Mouse (Mus musculus) hindbrain, embryonic 13.5 days (tissue): ENCODE results near the gene Phlda1. TPM values are rescaled to one million over a fixed set of nuclear protein-coding genes. Genes with fewer than 3 reads are reported as not detected.
A peak's percentile ranks its signal among the peaks of the same experiment; 100 is the strongest.
"Not testable (repeated sequence)": the region's sequence is repeated elsewhere in the genome, so short reads cannot be mapped to it uniquely, and the experiment has no call there.

Experiments
- ATAC-seq: fragments of 200-750 bp; cut with Nextera tagmentation; 2 replicates; pipeline ENCODE4 v1.8.0; 2017; ENCODE audit warnings: moderate TSS enrichment; ENCODE audit not compliant: low FRiP score
- H3K27ac ChIP-seq: fragments of 300-500 bp; sonication (generic); 2 replicates; pipeline ENCODE4 v1.5.1; 2015; ENCODE audit warnings: inconsistent platforms, mild to moderate bottlenecking, moderate library complexity
- H3K27me3 ChIP-seq: fragments of 300-500 bp; sonication (generic); 2 replicates; pipeline ENCODE4 v1.6.1; 2015; ENCODE audit warnings: mild to moderate bottlenecking, inconsistent platforms
- H3K36me3 ChIP-seq: fragments of 300-500 bp; sonication (generic); 2 replicates; pipeline ENCODE4 v1.6.1; 2015; ENCODE audit warnings: mild to moderate bottlenecking, inconsistent platforms
- H3K4me1 ChIP-seq: fragments of 300-500 bp; sonication (generic); replicated peaks from 2 replicates; pipeline ENCODE4 v1.6.1; 2015; ENCODE audit warnings: inconsistent platforms
- H3K4me2 ChIP-seq: fragments of 300-500 bp; sonication (generic); 2 replicates; pipeline ENCODE4 v1.6.1; 2015; ENCODE audit warnings: inconsistent platforms, mild to moderate bottlenecking, moderate library complexity
- H3K4me3 ChIP-seq: fragments of 300-500 bp; sonication (generic); 2 replicates; pipeline ENCODE4 v1.5.1; 2015; ENCODE audit warnings: mild to moderate bottlenecking, inconsistent platforms
- H3K9ac ChIP-seq: fragments of 300-500 bp; sonication (generic); 2 replicates; pipeline ENCODE4 v1.6.1; 2015; ENCODE audit warnings: mild to moderate bottlenecking, inconsistent platforms
- H3K9me3 ChIP-seq: fragments of 300-500 bp; sonication (generic); 2 replicates; pipeline ENCODE4 v1.6.1; 2016; ENCODE audit warnings: inconsistent platforms
- WGBS: fragments of 180-500 bp; shearing (Covaris S2); methylation state at CpG from one replicate; pipeline ENCODE4 v1.1.7; 2015; 5-methylcytosine and 5-hydroxymethylcytosine counted together
- polyA plus RNA-seq: library from polyadenylated mRNA; unstranded; fragments of >200 nt; fragmentation: Nextera tagmentation; extraction: Ambion mirVana; gene quantifications from 2 replicates; pipeline ENCODE4 v1.2.1, GENCODE M21; 2015

Gene Phlda1
- polyA plus RNA-seq, 1 experiment from 2014 or later, result 70.9 TPM

GRCm38 (mm10) chr10:111476989-111477510, 29.0 kb upstream of the Phlda1 start:
- no peak for ATAC-seq
- H3K9me3 ChIP-seq, result no peaks in the 10 kb centered on the region
- H3K27ac ChIP-seq, result no peak overlapping the region
- 84% methylated on average over 6 of the region's 6 CpGs for WGBS
- no peak overlapping the region for H3K4me3 ChIP-seq
- peaks cover 10% of the 10 kb centered on the region for H3K36me3 ChIP-seq
- no peak overlapping the region for H3K9ac ChIP-seq
- H3K4me2 ChIP-seq, result no peak overlapping the region
- no peaks in the 10 kb centered on the region for H3K27me3 ChIP-seq
- peaks cover 53% of the 10 kb centered on the region for H3K4me1 ChIP-seq

GRCm38 (mm10) chr10:111479599-111479998, 26.5 kb upstream of the Phlda1 start:
- Histone ChIP-seq H3K36me3 (peaks cover 33% of the 10 kb centered on the region), H3K27me3 (no peaks in the 10 kb centered on the region), H3K27ac (no peak overlapping the region), H3K9ac (no peak overlapping the region), H3K9me3 (no peaks in the 10 kb centered on the region), H3K4me2 (no peak overlapping the region), H3K4me3 (no peak overlapping the region), H3K4me1 (peaks cover 42% of the 10 kb centered on the region)
- 87% methylated on average over 5 of the region's 5 CpGs for WGBS
- ATAC-seq, result no peak

GRCm38 (mm10) chr10:111482654-111483053, 23.4 kb upstream of the Phlda1 start:
- Histone ChIP-seq H3K36me3 (peaks cover 56% of the 10 kb centered on the region), H3K4me2 (no peak overlapping the region), H3K27me3 (no peaks in the 10 kb centered on the region), H3K27ac (no peak overlapping the region), H3K9me3 (no peaks in the 10 kb centered on the region), H3K4me3 (no peak overlapping the region), H3K9ac (no peak overlapping the region), H3K4me1 (peaks cover 15% of the 10 kb centered on the region)
- no peak for ATAC-seq
- WGBS, result 95% methylated on average over 2 of the region's 2 CpGs

GRCm38 (mm10) chr10:111484079-111484478, 22.0 kb upstream of the Phlda1 start:
- Histone ChIP-seq H3K36me3 (peaks cover 64% of the 10 kb centered on the region), H3K4me1 (peaks cover 11% of the 10 kb centered on the region; the same call in 1 of the 2 replicates), H3K27ac (no peak overlapping the region), H3K4me2 (no peak overlapping the region), H3K9me3 (no peaks in the 10 kb centered on the region), H3K4me3 (no peak overlapping the region), H3K27me3 (no peaks in the 10 kb centered on the region), H3K9ac (no peak overlapping the region)
- 89% methylated on average over 5 of the region's 5 CpGs for WGBS
- ATAC-seq, result no peak

GRCm38 (mm10) chr10:111488793-111489192, 17.3 kb upstream of the Phlda1 start:
- no peak overlapping the region for H3K4me3 ChIP-seq
- no peaks in the 10 kb centered on the region for H3K27me3 ChIP-seq
- no peak overlapping the region for H3K27ac ChIP-seq
- H3K4me2 ChIP-seq, result no peak overlapping the region
- no peak for ATAC-seq
- 88% methylated on average over 2 of the region's 2 CpGs for WGBS
- no peaks in the 10 kb centered on the region for H3K9me3 ChIP-seq
- no peaks in the 10 kb centered on the region for H3K4me1 ChIP-seq
- H3K36me3 ChIP-seq, result peaks cover 71% of the 10 kb centered on the region
- no peak overlapping the region for H3K9ac ChIP-seq

GRCm38 (mm10) chr10:111490079-111490478, 16.0 kb upstream of the Phlda1 start:
- not testable (repeated sequence) for H3K4me3 ChIP-seq, H3K9me3 ChIP-seq, H3K27me3 ChIP-seq, H3K4me1 ChIP-seq, H3K27ac ChIP-seq, ATAC-seq, H3K4me2 ChIP-seq, H3K9ac ChIP-seq
- 95% methylated on average over 4 of the region's 4 CpGs for WGBS
- peaks cover 68% of the 10 kb centered on the region for H3K36me3 ChIP-seq

- no peaks in the 10 kb centered on the region for H3K9me3 ChIP-seq
- no peak overlapping the region for H3K4me2 ChIP-seq
- H3K9ac ChIP-seq, result no peak overlapping the region
- H3K36me3 ChIP-seq, result peaks cover 59% of the 10 kb centered on the region
- no peaks in the 10 kb centered on the region for H3K4me1 ChIP-seq
- 90% methylated on average over 7 of the region's 7 CpGs for WGBS
- ATAC-seq, result no peak
- no peak overlapping the region for H3K4me3 ChIP-seq
- H3K27ac ChIP-seq, result no peak overlapping the region
- H3K27me3 ChIP-seq, result no peaks in the 10 kb centered on the region
Measured at GRCm38 (mm10) chr10:111495888-111496287, 10.2 kb upstream of the Phlda1 start.

- no peaks in the 10 kb centered on the region for H3K9me3 ChIP-seq
- WGBS, result 73% methylated on average over 6 of the region's 6 CpGs
- peaks cover 8% of the 10 kb centered on the region; the same call in 1 of the 2 replicates for H3K4me1 ChIP-seq
- no peak overlapping the region for H3K9ac ChIP-seq
- no peak overlapping the region for H3K4me2 ChIP-seq
- no peak for ATAC-seq
- H3K4me3 ChIP-seq, result no peak overlapping the region
- no peaks in the 10 kb centered on the region for H3K27me3 ChIP-seq
- no peak overlapping the region for H3K27ac ChIP-seq
- peaks cover 30% of the 10 kb centered on the region for H3K36me3 ChIP-seq
Measured at GRCm38 (mm10) chr10:111499892-111500291, 6.2 kb upstream of the Phlda1 start.

- H3K4me3 ChIP-seq, result no peak overlapping the region
- H3K27me3 ChIP-seq, result no peaks in the 10 kb centered on the region
- H3K4me1 ChIP-seq, result peaks cover 23% of the 10 kb centered on the region
- H3K27ac ChIP-seq, result no peak overlapping the region
- H3K9ac ChIP-seq, result no peak overlapping the region
- peaks cover 6% of the 10 kb centered on the region for H3K36me3 ChIP-seq
- H3K4me2 ChIP-seq, result no peak overlapping the region
- 1% methylated on average over 3 of the region's 3 CpGs for WGBS
- ATAC-seq, result no peak
- H3K9me3 ChIP-seq, result no peaks in the 10 kb centered on the region
Measured at GRCm38 (mm10) chr10:111503071-111503470, 3.0 kb upstream of the Phlda1 start.

GRCm38 (mm10) chr10:111503716-111504115, 2.4 kb upstream of the Phlda1 start:
- peaks cover 25% of the 10 kb centered on the region for H3K4me1 ChIP-seq
- no peaks in the 10 kb centered on the region for H3K27me3 ChIP-seq
- no peak overlapping the region for H3K27ac ChIP-seq
- H3K36me3 ChIP-seq, result no peaks in the 10 kb centered on the region
- H3K9ac ChIP-seq, result no peak overlapping the region
- 52% methylated on average over 10 of the region's 10 CpGs for WGBS
- H3K4me2 ChIP-seq, result no peak overlapping the region
- no peaks in the 10 kb centered on the region for H3K9me3 ChIP-seq
- ATAC-seq, result no peak
- no peak overlapping the region for H3K4me3 ChIP-seq

GRCm38 (mm10) chr10:111504606-111505005, 1.5 kb upstream of the Phlda1 start:
- Histone ChIP-seq H3K27me3 (no peaks in the 10 kb centered on the region), H3K36me3 (no peaks in the 10 kb centered on the region), H3K4me3 (no peak overlapping the region), H3K9me3 (no peaks in the 10 kb centered on the region), H3K27ac (no peak overlapping the region), H3K4me1 (peaks cover 34% of the 10 kb centered on the region), H3K4me2 (no peak overlapping the region), H3K9ac (no peak overlapping the region)
- 73% methylated on average over 1 of the region's 1 CpGs for WGBS
- no peak for ATAC-seq

GRCm38 (mm10) chr10:111505406-111505805, 680 bp upstream of the Phlda1 start:
- Histone ChIP-seq H3K9ac (no peak overlapping the region), H3K27me3 (no peaks in the 10 kb centered on the region), H3K9me3 (no peaks in the 10 kb centered on the region), H3K4me3 (peak overlapping the region; percentile 82; the same call in 1 of the 2 replicates), H3K4me2 (peak overlapping the region; percentile 78), H3K27ac (no peak overlapping the region), H3K4me1 (peaks cover 40% of the 10 kb centered on the region), H3K36me3 (no peaks in the 10 kb centered on the region)
- 54% methylated on average over 7 of the region's 7 CpGs for WGBS
- no peak for ATAC-seq

- Histone ChIP-seq H3K27ac (peak overlapping the region; percentile 95), H3K27me3 (no peaks in the 10 kb centered on the region), H3K36me3 (no peaks in the 10 kb centered on the region), H3K4me3 (peak overlapping the region; percentile 82), H3K9ac (peak overlapping the region; percentile 98), H3K9me3 (no peaks in the 10 kb centered on the region), H3K4me1 (peaks cover 40% of the 10 kb centered on the region), H3K4me2 (peak overlapping the region; percentile 78)
- peak; percentile 65 for ATAC-seq
- 0% methylated on average over 23 of the region's 23 CpGs for WGBS
Measured at GRCm38 (mm10) chr10:111506926-111507459, 907 bp downstream of the Phlda1 start.
